Mouse (Mus musculus) intestine, postnatal 0 days (tissue): ENCODE results near the gene Iqcn. TPM values are rescaled to one million over a fixed set of nuclear protein-coding genes. Genes with fewer than 3 reads are reported as not detected.

Experiments
- ATAC-seq: fragments of 200-750 bp; cut with Nextera tagmentation; 2 replicates; pipeline ENCODE4 v1.8.0; 2017; ENCODE audit warnings: mild to moderate bottlenecking, moderate TSS enrichment, moderate library complexity
- H3K27ac ChIP-seq: fragments of 300-500 bp; sonication (generic); 2 replicates; pipeline ENCODE4 v1.5.1; 2014; ENCODE audit warnings: mild to moderate bottlenecking, low read depth, low read length, moderate library complexity
- H3K27me3 ChIP-seq: fragments of 300-500 bp; sonication (generic); replicated peaks from 2 replicates; pipeline ENCODE4 v1.6.1; 2014; ENCODE audit warnings: low read length, mixed read lengths; ENCODE audit not compliant: control insufficient read depth, insufficient read depth
- H3K36me3 ChIP-seq: fragments of 300-500 bp; sonication (generic); 2 replicates; pipeline ENCODE4 v1.6.1; 2014; ENCODE audit warnings: mild to moderate bottlenecking, moderate library complexity; ENCODE audit not compliant: control insufficient read depth, insufficient read depth
- H3K4me1 ChIP-seq: fragments of 300-500 bp; sonication (generic); replicated peaks from 2 replicates; pipeline ENCODE4 v1.6.1; 2014; ENCODE audit warnings: antibody characterized with exemption, low read length, mixed read lengths; ENCODE audit not compliant: control insufficient read depth, insufficient read depth
- H3K4me2 ChIP-seq: fragments of 300-500 bp; sonication (generic); replicated peaks from 2 replicates; pipeline ENCODE4 v1.6.1; 2014; ENCODE audit warnings: low read depth, mild to moderate bottlenecking, moderate library complexity
- H3K4me3 ChIP-seq: fragments of 300-500 bp; sonication (generic); 2 replicates; pipeline ENCODE4 v1.5.1; 2014; ENCODE audit warnings: low read depth, low read length
- H3K9ac ChIP-seq: fragments of 300-500 bp; sonication (generic); 2 replicates; pipeline ENCODE4 v1.6.1; 2014; ENCODE audit warnings: mild to moderate bottlenecking, low read depth, low read length
- H3K9me3 ChIP-seq: fragments of 300-500 bp; sonication (generic); 2 replicates; pipeline ENCODE4 v1.6.1; 2016; ENCODE audit warnings: mixed run types; ENCODE audit not compliant: control insufficient read depth
- CTCF ChIP-seq: sonication (generic); IDR thresholded peaks from 2 replicates; pipeline ENCODE4 v1.5.1; 2016; ENCODE audit warnings: low read depth, mild to moderate bottlenecking, control low read depth, antibody characterized with exemption, moderate library complexity
- WGBS: fragments of 180-500 bp; shearing (Covaris S2); extraction: QIAGEN DNeasy Blood & Tissue Kit; methylation state at CpG from one replicate; pipeline ENCODE4 v1.1.7; 2014; 5-methylcytosine and 5-hydroxymethylcytosine counted together
- polyA plus RNA-seq: library from polyadenylated mRNA; unstranded; fragments of >200 nt; fragmentation: Nextera tagmentation; extraction: Ambion mirVana; gene quantifications from 2 replicates; pipeline ENCODE4 v1.2.1, GENCODE M21; 2015

Gene Iqcn
- polyA plus RNA-seq, 1 experiment from 2014 or later: not detected

DNA sequence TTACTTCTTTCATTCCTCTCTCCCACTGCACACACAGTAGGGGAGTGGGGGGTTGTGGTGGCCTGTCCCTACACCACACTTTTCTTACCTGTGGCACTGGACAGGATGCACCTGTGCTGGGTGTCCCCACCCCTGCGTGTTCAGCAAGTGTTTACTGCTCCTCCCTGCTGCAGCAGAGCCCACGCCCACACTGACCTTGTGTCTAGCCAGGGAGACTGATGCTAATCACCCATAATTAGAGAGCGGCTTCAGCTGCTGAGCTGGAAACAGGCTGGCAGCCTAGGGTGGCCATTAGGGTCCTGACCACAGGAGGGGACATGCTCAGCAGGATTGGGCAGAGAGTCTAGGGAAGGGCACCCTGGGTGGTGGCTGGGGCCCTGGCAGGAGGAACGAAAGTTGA, 28.5 kb upstream of the Iqcn start:
- H3K27ac ChIP-seq: peak overlapping the region; percentile 95
- TF ChIP-seq CTCF: no peak
- no peak for ATAC-seq
- peak overlapping the region; percentile 66; the same call in 1 of the 2 replicates for H3K4me2 ChIP-seq
- H3K36me3 ChIP-seq: peaks cover 8% of the 10 kb centered on the region; the same call in 1 of the 2 replicates
- peaks cover 8% of the 10 kb centered on the region; the same call in 1 of the 2 replicates for H3K4me1 ChIP-seq
- no peak overlapping the region for H3K9ac ChIP-seq
- H3K4me3 ChIP-seq: no peak overlapping the region
- H3K9me3 ChIP-seq: no peaks in the 10 kb centered on the region
- WGBS: 48% methylated on average over 4 of the region's 4 CpGs
- H3K27me3 ChIP-seq: no peaks in the 10 kb centered on the region

GRCm38 (mm10) chr8:70675336-70675735, 27.9 kb upstream of the Iqcn start:
- TF ChIP-seq CTCF: no peak
- H3K4me2 ChIP-seq: no peak overlapping the region
- peak overlapping the region; percentile 95; the same call in 1 of the 2 replicates for H3K27ac ChIP-seq
- peaks cover 8% of the 10 kb centered on the region; the same call in 1 of the 2 replicates for H3K4me1 ChIP-seq
- H3K9me3 ChIP-seq: no peaks in the 10 kb centered on the region
- H3K9ac ChIP-seq: no peak overlapping the region
- no peaks in the 10 kb centered on the region for H3K27me3 ChIP-seq
- H3K4me3 ChIP-seq: no peak overlapping the region
- peaks cover 8% of the 10 kb centered on the region; the same call in 1 of the 2 replicates for H3K36me3 ChIP-seq
- no peak for ATAC-seq
- 71% methylated on average over 1 of the region's 1 CpGs for WGBS

DNA sequence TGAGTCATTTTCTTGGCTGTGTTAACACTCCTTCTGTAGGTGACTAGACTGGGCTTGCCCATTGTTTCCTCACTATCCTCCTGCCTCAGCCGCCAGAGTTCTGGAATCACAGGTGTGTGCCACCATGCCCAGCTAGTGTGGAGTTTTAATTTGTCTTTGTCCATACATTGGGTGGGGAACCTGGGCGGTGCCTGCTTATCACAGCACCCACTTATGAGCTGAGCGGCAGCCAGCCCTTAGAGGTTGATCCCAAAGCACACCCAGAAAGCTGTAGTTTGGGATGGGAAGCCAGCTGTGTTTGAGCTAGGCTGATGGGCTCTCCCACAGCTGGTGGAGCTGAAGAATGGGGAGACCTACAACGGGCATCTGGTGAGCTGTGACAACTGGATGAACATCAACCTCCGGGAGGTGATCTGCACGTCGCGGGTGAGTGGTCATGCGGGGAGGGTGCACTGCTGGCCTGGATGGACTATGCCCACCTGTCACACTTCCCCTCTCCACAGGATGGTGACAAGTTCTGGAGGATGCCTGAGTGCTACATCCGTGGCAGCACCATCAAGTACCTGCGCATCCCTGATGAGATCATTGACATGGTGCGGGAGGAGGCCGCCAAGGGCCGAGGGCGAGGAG, 25.7 kb upstream of the Iqcn start:
- H3K27me3 ChIP-seq: no peaks in the 10 kb centered on the region
- no peak for ATAC-seq
- H3K4me3 ChIP-seq: no peak overlapping the region
- H3K4me2 ChIP-seq: no peak overlapping the region
- H3K4me1 ChIP-seq: peaks cover 13% of the 10 kb centered on the region
- no peak overlapping the region for H3K9ac ChIP-seq
- TF ChIP-seq CTCF: no peak
- no peak overlapping the region for H3K27ac ChIP-seq
- H3K9me3 ChIP-seq: no peaks in the 10 kb centered on the region
- 89% methylated on average over 15 of the region's 15 CpGs for WGBS
- H3K36me3 ChIP-seq: peaks cover 8% of the 10 kb centered on the region; the same call in 1 of the 2 replicates

DNA sequence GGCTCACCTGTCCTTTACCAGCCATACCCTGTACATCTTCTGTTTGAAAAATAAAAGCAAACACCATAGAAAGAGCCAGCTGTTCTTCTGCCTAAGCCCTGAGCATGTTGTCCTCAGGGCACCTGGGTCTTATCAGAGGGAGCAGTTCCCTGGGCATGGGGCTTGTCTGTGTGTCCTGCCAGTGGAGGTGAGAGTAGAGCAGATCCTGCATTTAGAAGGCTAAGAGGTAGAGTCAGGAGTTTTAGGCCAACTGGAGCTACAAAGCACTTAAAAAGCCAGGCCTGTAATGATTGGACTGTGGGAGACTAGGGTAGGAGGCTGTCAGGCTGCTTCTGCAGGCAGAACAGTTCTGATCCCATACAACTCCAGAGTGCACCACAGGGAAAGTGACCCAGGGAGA, 24.6 kb upstream of the Iqcn start:
- peaks cover 14% of the 10 kb centered on the region for H3K4me1 ChIP-seq
- H3K27ac ChIP-seq: peak overlapping the region; percentile 75; the same call in 1 of the 2 replicates
- no peak overlapping the region for H3K9ac ChIP-seq
- no peak for TF ChIP-seq CTCF
- peaks cover 8% of the 10 kb centered on the region; the same call in 1 of the 2 replicates for H3K36me3 ChIP-seq
- H3K4me2 ChIP-seq: no peak overlapping the region
- H3K9me3 ChIP-seq: no peaks in the 10 kb centered on the region
- H3K27me3 ChIP-seq: no peaks in the 10 kb centered on the region
- no peak for ATAC-seq
- H3K4me3 ChIP-seq: no peak overlapping the region

DNA sequence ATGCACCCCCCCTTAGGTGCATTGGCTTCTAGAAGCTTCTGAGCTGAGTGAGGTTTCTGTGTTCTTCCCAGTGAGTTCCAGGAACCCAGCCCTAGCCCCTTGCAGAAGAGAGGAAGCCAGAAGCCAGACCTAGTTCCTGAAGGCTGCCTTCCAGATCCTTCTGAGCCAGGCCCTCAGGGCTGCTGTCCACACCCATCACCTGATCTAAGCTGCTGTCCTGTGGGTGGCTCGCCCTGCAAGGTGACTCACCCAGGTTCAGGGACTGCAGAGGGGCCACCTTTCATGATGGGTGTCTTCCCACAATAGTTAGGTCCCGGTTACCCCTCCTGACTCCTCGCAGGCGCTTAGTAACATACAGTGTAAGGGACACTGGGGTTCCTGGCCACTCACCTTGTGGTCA, 23.9 kb upstream of the Iqcn start:
- Histone ChIP-seq H3K9ac (no peak overlapping the region), H3K27me3 (no peaks in the 10 kb centered on the region), H3K36me3 (peaks cover 8% of the 10 kb centered on the region; the same call in 1 of the 2 replicates), H3K9me3 (no peaks in the 10 kb centered on the region), H3K4me1 (peaks cover 14% of the 10 kb centered on the region), H3K27ac (peak overlapping the region; percentile 75), H3K4me2 (no peak overlapping the region), H3K4me3 (no peak overlapping the region)
- WGBS: 62% methylated on average over 4 of the region's 4 CpGs
- no peak for TF ChIP-seq CTCF
- peak; percentile 55 for ATAC-seq

- Histone ChIP-seq H3K4me2 (no peak overlapping the region), H3K4me3 (no peak overlapping the region), H3K9me3 (no peaks in the 10 kb centered on the region), H3K4me1 (peaks cover 7% of the 10 kb centered on the region; the same call in 1 of the 2 replicates), H3K36me3 (peaks cover 8% of the 10 kb centered on the region; the same call in 1 of the 2 replicates), H3K27me3 (no peaks in the 10 kb centered on the region), H3K9ac (no peak overlapping the region), H3K27ac (peak overlapping the region; percentile 75)
- TF ChIP-seq CTCF: no peak
- ATAC-seq: peak; percentile 57
- WGBS: 72% methylated on average over 3 of the region's 3 CpGs
Observed at GRCm38 (mm10) chr8:70680039-70680438, 23.2 kb upstream of the Iqcn start.
